Comparison of ENCODE assay signal across 8 mouse cellular contexts in genomic region chr3:59006731-59007441, GRCm38 (mm10). TPM values are rescaled to one million over a fixed set of nuclear protein-coding genes. Genes with fewer than 3 reads are reported as not detected.
DNase-seq lines count a peak whose midpoint lies in the region; ATAC-seq and TF ChIP-seq lines count a peak whose summit lies in the region.

No protein-coding gene starts in this region.

- H3K4me2 ChIP-seq in forebrain, embryonic 13.5 days = peak overlapping the region; percentile 90

- peak overlapping the region; percentile 83 for H3K9ac ChIP-seq in forebrain, embryonic 13.5 days

- under 1% methylated on average over 52 of the region's 77 CpGs for WGBS in forebrain, embryonic 13.5 days

- ATAC-seq in cerebellum, adult (ENCODE audit: insufficient number of reproducible peaks, low FRiP score, low TSS enrichment) = peak; percentile 68
- ATAC-seq in forebrain, embryonic 13.5 days = peak; percentile 89

- TF ChIP-seq CTCF in layer of hippocampus, adult 2 months (conservative IDR thresholded peaks at IDR 0.05) = peak; percentile 72

- intact Hi-C loops in heart, postnatal 10 days (cut with DNase I) = loop anchor here (1.0 kb wide), 1 partner anchor 52 kb away; no protein-coding TSS in a partner anchor

- no peaks in the 10 kb centered on the region for H3K36me3 ChIP-seq in forebrain, embryonic 13.5 days (ENCODE audit: poor library complexity, severe bottlenecking)

- H3K9me3 ChIP-seq in forebrain, embryonic 13.5 days (replicated peaks) = no peaks in the 10 kb centered on the region

- peaks cover 14% of the 10 kb centered on the region for H3K4me1 ChIP-seq in forebrain, embryonic 13.5 days

- peak overlapping the region; percentile 81 for H3K4me3 ChIP-seq in forebrain, embryonic 13.5 days
- peak overlapping the region; percentile 80 for H3K4me3 ChIP-seq in layer of hippocampus, adult 2 months

- peak; percentile 14 for DNase-seq in CD4-positive helper T cell, adult 2 months (ENCODE audit: low read depth, low spot score)
- DNase-seq in heart, postnatal 10 days = peak; percentile 82 to 83
- peak; percentile 77 to 82 for DNase-seq in layer of hippocampus, adult 2 months (ENCODE audit: low spot score in 2 of 2)
- peak; percentile 37 to 45 for DNase-seq in lung, adult 18-20 months
- DNase-seq in ovary, adult 18-20 months (ENCODE audit: low spot score) = peak; percentile 69
- peak; percentile 45 to 57 for DNase-seq in thymus, postnatal 10 days (ENCODE audit: low spot score in 2 of 2)

- peaks cover 8% of the 10 kb centered on the region; the same call in 1 of the 2 replicates for H3K27me3 ChIP-seq in forebrain, embryonic 13.5 days

- H3K27ac ChIP-seq in forebrain, embryonic 13.5 days = peak overlapping the region; percentile 95
- H3K27ac ChIP-seq in layer of hippocampus, adult 2 months = peak overlapping the region; percentile 99

RNA-seq across cellular contexts. Expression of gene Med12l, which starts 1.3 kb away (rescaled TPM):
- polyA plus RNA-seq in forebrain, embryonic 13.5 days (2015; fragmentation: Nextera tagmentation; extraction: Ambion mirVana) = 3.5 and 3.7 TPM in 2 replicates
- 10 to 100 TPM in 1 of 2 experiments, 1 to 10 TPM in 1; 9.4 to 10.1 TPM for total RNA-seq in heart, postnatal 10 days (2021)
- 10 to 100 TPM; 54.2 to 61.6 TPM for total RNA-seq in layer of hippocampus, adult 2 months (2021)

Comparison
In these comparisons a context has a peak if more than half of its experiments do, and no peak if none do; other contexts are left out.
1. Peak in every context shown above with its lines: DNase-seq, ATAC-seq, H3K4me3 ChIP-seq and H3K27ac ChIP-seq.
2. DNase-seq: peak in every context shown above with its lines; median percentile 82 in heart, postnatal 10 days; 80 in layer of hippocampus, adult 2 months; 69 in ovary, adult 18-20 months; 51 in thymus, postnatal 10 days; 41 in lung, adult 18-20 months; 14 in CD4-positive helper T cell, adult 2 months.
3. RNA of gene Med12l, which starts 1.3 kb away (total RNA-seq): 54.2 to 61.6 TPM in layer of hippocampus, adult 2 months; 9.4 to 10.1 TPM in heart, postnatal 10 days; every median in the first group is over 4 times any median in the second.